Mouse (Mus musculus) C2C12 (cell line): ENCODE data around the gene Tmem56. TPM values are rescaled to one million over a fixed set of nuclear protein-coding genes. Genes with fewer than 3 reads are reported as not detected.

Experiments used
- H3K27me3 ChIP-seq: one replicate; pipeline ENCODE4 v1.6.1; 2011; ENCODE audit not compliant: control insufficient read depth, insufficient read depth, insufficient read length
- H3K36me3 ChIP-seq: one replicate; pipeline ENCODE4 v1.6.1; 2011; ENCODE audit not compliant: control insufficient read depth, insufficient read depth
- H3K4me3 ChIP-seq: one replicate; pipeline ENCODE4 v1.5.1; 2011; ENCODE audit warnings: mild to moderate bottlenecking, control low read depth; ENCODE audit not compliant: poor library complexity, insufficient read depth, severe bottlenecking
- H3K79me2 ChIP-seq: one replicate; pipeline ENCODE4 v1.6.1; 2011; ENCODE audit not compliant: control insufficient read depth, insufficient read depth
- H3K79me3 ChIP-seq: one replicate; pipeline ENCODE4 v1.6.1; 2011; ENCODE audit warnings: low read depth, control low read depth
- H3ac ChIP-seq: one replicate; pipeline ENCODE3; 2011; ENCODE audit warnings: low read depth; ENCODE audit not compliant: control insufficient read depth, insufficient read length
- CEBPB ChIP-seq: IDR thresholded peaks from one replicate; pipeline ENCODE4 v1.6.1; 2011; ENCODE audit warnings: low read depth, mild to moderate bottlenecking, control low read depth, moderate library complexity
- CTCF ChIP-seq: IDR thresholded peaks from one replicate; pipeline ENCODE4 v1.5.1; 2011; ENCODE audit not compliant: control insufficient read depth, insufficient read depth, insufficient read length
- FOSL1 ChIP-seq: IDR thresholded peaks from one replicate; pipeline ENCODE4 v1.8.0; 2011; ENCODE audit warnings: mild to moderate bottlenecking, low read length; ENCODE audit not compliant: poor library complexity, insufficient read depth, severe bottlenecking
- MAX ChIP-seq: IDR thresholded peaks from one replicate; pipeline ENCODE4 v1.6.1; 2011; ENCODE audit warnings: mild to moderate bottlenecking, control low read depth
- MYOD1 ChIP-seq: IDR thresholded peaks from one replicate; pipeline ENCODE4 v1.6.1; 2011; ENCODE audit warnings: low read depth; ENCODE audit not compliant: control insufficient read depth, insufficient read length
- MYOG ChIP-seq: IDR thresholded peaks from one replicate; pipeline ENCODE4 v1.6.1; 2011; ENCODE audit not compliant: control insufficient read depth, insufficient read length; ENCODE audit errors: extremely low read depth
- USF1 ChIP-seq: IDR thresholded peaks from one replicate; pipeline ENCODE4 v1.6.1; 2011; ENCODE audit warnings: low read depth, mild to moderate bottlenecking, control low read depth, moderate library complexity
- long read RNA-seq, 2 experiments: library from polyadenylated mRNA; unstranded; transcript quantifications; one replicate each; pipeline ENCODE4 v2.0.0; 2019 to 2020
- polyA plus RNA-seq: library from polyadenylated mRNA; unstranded; fragments of >200 nt; fragmentation: generic; extraction: Trizol; gene quantifications from one replicate; pipeline ENCODE4 v1.2.1, GENCODE M21; 2012; ENCODE audit warnings: missing spikeins

Gene Tmem56
- polyA plus RNA-seq, result 0.09 TPM
- long read RNA-seq, experiment 1, result 0 reads
- long read RNA-seq, experiment 2, result 0 reads

DNA sequence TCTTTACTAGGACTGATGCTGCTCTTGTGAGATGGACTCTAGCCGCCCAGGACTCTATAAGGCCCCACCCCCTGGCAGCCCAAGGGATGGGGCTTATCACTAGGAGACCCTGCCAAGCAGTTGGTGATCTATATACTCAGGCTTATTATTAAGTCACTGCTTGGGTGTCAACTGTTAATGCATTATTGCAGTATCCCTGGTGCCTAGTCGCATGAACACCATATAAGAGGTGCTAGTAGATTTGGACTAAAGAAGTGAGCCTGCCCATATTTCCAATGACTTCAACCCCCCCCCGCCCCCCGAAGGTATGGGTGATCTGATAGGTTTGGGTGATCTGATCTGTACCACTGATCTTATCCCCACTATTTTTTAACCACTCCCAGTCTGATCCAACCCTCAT, at the start of gene Tmem56:
Gene Tmem56 (minus strand): TSS at position 101 of the 400 bp plus-strand sequence.
- no peaks in the 10 kb centered on the region for H3K79me2 ChIP-seq
- H3ac ChIP-seq, result no peak within 1 kb of the TSS
- H3K79me3 ChIP-seq, result no peaks in the 10 kb centered on the region
- H3K4me3 ChIP-seq, result no peak within 1 kb of the TSS
- H3K36me3 ChIP-seq, result no peaks in the 10 kb centered on the region
- H3K27me3 ChIP-seq, result no peaks in the 10 kb centered on the region
- TF ChIP-seq MYOD1 (no peak), CEBPB (no peak), CTCF (no peak), MAX (no peak), MYOG (no peak), USF1 (no peak), FOSL1 (no peak)

DNA sequence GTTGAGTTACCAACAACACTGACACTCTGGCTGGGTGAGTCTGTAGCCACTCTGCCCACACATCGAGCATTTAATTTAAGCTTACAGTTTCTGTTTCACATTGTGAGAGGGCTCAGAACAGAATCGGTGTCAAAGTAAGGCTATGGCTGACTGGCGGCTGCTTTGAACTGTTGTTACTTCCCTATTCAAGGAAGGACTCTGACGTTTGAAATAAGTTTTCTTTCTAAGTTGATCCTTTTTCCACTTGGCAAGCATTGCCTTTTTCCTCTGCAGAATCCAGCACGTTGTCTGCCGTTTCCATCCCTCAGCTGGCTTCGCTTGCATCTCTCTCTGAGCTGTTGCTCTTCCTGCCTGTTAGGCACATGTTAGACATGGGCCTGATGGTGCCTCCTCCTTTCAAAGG, 47.3 kb upstream of the Tmem56 start:
- peaks cover 13% of the 10 kb centered on the region for H3K36me3 ChIP-seq
- TF ChIP-seq MAX (no peak), MYOD1 (no peak), MYOG (no peak), CTCF (no peak), CEBPB (no peak), FOSL1 (no peak)
- no peaks in the 10 kb centered on the region for H3K79me2 ChIP-seq

DNA sequence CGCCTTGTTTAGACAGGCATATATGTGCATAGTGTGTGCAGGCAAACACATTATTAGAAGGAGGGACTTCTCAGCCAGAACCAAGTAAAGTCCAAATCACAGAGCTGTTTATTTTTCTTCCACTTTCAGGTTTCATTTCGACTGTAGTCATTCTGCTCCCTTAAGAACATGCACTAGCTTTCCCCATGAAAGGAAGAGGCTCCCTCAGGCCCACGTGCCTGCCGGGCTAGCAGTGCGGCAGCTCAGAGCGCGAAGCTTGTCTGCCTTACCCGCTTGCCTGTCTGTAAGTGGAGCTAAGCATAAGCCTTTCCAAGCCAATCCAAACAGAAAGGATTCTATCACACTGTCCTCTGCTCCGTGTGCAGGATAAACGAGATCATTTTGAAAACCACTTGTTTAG, 46.7 kb upstream of the Tmem56 start:
- no peaks in the 10 kb centered on the region for H3K79me2 ChIP-seq
- H3K27me3 ChIP-seq, result no peaks in the 10 kb centered on the region
- H3K4me3 ChIP-seq, result no peak overlapping the region
- no peak overlapping the region for H3ac ChIP-seq
- TF ChIP-seq FOSL1 (no peak), USF1 (no peak), CEBPB (no peak), CTCF (no peak), MAX (no peak), MYOG (no peak), MYOD1 (no peak)
- no peaks in the 10 kb centered on the region for H3K79me3 ChIP-seq
- peaks cover 13% of the 10 kb centered on the region for H3K36me3 ChIP-seq

More for the DNA sequence above, 47.3 kb upstream of the Tmem56 start:
- Histone ChIP-seq H3K27me3 (no peaks in the 10 kb centered on the region), H3ac (no peak overlapping the region), H3K79me3 (no peaks in the 10 kb centered on the region), H3K4me3 (no peak overlapping the region)

DNA sequence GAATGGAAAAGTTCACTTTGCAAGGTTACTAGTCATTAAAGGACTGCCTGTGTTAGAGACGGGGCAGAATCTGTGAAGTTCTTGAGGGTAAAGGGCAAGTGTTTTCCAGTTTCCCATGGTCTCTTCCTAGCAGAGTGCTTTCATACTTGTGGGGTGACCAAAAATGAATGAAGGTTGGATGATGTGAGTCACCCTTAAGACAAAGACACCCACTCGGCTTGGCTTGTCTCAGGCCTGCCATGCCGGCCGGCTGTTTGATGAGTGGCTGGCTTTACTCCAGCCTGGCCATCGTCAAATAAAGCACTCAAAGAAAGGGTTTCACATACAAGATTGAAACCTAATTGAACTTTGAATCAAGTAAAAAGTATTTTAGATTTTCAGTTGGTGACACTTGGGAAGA, 44.5 kb upstream of the Tmem56 start:
- Histone ChIP-seq H3ac (no peak overlapping the region), H3K36me3 (peaks cover 24% of the 10 kb centered on the region), H3K4me3 (no peak overlapping the region), H3K27me3 (no peaks in the 10 kb centered on the region), H3K79me2 (no peaks in the 10 kb centered on the region), H3K79me3 (no peaks in the 10 kb centered on the region)
- no peak for TF ChIP-seq MAX
- no peak for TF ChIP-seq USF1
- no peak for TF ChIP-seq MYOG
- no peak for TF ChIP-seq MYOD1
- TF ChIP-seq CTCF, result no peak
- no peak for TF ChIP-seq FOSL1
- TF ChIP-seq CEBPB, result no peak

DNA sequence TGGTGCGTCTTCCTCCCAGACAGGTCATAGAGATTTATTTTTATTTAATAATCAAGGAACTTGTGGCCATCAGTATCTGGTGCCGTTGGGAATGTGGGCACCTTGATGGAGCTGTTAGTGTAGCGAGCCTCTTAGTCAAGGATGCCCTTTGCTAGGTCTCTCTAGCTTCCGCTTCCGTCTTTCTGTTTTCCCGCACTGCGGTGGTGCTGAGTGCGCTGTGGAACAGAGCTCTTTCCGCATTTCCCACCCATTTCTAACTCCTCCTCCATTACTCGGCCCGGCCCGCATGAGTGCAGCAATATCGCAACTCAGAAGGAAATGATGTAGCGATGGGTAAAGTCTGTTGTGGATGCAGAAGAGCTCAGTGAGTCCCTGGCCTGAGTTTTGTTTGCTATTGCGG, 40.5 kb upstream of the Tmem56 start:
- H3K36me3 ChIP-seq, result peaks cover 15% of the 10 kb centered on the region
- no peaks in the 10 kb centered on the region for H3K79me3 ChIP-seq
- no peaks in the 10 kb centered on the region for H3K79me2 ChIP-seq
- H3K4me3 ChIP-seq, result no peak overlapping the region
- H3ac ChIP-seq, result no peak overlapping the region
- H3K27me3 ChIP-seq, result no peaks in the 10 kb centered on the region
- TF ChIP-seq FOSL1 (no peak), MAX (no peak), MYOD1 (no peak), CTCF (no peak)

DNA sequence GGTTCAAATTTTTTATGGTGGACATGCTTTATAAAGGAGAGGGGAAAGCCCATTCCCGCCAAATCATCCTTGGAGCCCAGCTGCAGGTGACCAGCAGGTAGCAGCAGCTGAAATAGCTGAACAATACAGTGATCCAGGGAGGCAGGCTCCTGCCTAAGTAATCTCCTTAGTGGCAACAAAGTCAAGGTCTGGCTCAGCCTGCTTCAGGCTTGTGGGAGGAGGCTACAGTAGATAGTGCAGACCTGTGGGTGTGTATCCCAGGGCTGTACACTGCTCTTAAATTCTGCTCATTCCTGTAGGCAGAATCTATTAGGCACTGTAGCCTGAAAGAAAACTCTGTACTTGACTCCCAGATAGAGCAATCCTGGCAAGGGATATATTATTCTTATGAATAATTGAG, 38.0 kb upstream of the Tmem56 start:
- no peaks in the 10 kb centered on the region for H3K79me3 ChIP-seq
- no peaks in the 10 kb centered on the region for H3K79me2 ChIP-seq
- no peak overlapping the region for H3ac ChIP-seq
- H3K4me3 ChIP-seq, result no peak overlapping the region
- no peaks in the 10 kb centered on the region for H3K27me3 ChIP-seq
- TF ChIP-seq USF1 (no peak), MYOD1 (no peak), MYOG (no peak), CTCF (no peak), FOSL1 (no peak), MAX (no peak), CEBPB (no peak)
- H3K36me3 ChIP-seq, result peaks cover 23% of the 10 kb centered on the region

DNA sequence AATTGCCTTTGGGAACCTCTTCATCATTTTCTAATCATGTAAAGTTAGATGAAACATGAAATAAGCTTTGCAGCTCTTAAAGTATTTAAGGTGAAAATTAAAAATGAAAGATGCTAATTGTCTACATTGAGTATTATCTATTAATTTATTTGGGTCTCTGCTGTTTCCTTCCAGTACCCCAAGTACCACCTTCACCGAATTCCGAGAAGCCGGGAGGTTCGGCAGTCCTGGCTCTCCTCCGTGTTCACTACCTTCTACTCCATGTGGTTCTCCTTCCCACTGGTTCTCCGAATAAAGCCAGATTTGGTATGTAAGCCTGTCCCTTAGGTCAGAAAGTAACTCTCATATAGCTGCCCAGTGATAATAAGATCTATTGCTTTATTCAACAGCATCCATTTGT, 37.0 kb upstream of the Tmem56 start:
- H3K27me3 ChIP-seq, result no peaks in the 10 kb centered on the region
- H3K36me3 ChIP-seq, result peaks cover 24% of the 10 kb centered on the region
- no peak overlapping the region for H3K4me3 ChIP-seq
- H3K79me3 ChIP-seq, result no peaks in the 10 kb centered on the region
- H3ac ChIP-seq, result no peak overlapping the region
- no peaks in the 10 kb centered on the region for H3K79me2 ChIP-seq
- TF ChIP-seq MAX, result no peak
- TF ChIP-seq FOSL1, result no peak
- TF ChIP-seq MYOD1, result no peak
- TF ChIP-seq MYOG, result no peak
- TF ChIP-seq CEBPB, result no peak
- TF ChIP-seq USF1, result no peak
- no peak for TF ChIP-seq CTCF
